25 mouse cellular contexts compared by ENCODE assay signal in the genomic region with DNA sequence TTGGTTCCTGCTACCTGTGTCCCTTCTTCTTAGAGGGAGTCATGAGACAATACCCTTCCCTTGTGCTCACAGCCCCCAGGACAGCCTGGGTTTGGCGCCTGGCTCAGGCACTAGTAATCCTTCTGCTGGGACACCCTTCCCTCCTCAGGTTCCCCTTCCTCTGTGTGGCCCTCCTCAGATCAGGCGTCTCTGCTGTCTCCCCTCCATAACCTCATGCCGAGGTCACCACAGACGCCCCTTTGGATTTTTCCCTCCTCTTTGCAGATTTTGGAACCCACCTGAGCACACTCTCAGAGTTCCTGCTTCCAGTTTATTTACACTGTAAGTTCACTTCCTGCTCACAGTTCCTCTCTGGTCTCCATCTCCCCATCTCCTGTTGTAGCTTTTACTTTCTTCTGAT.
"Had no signal": no experiment of that assay in that cellular context is flagged by ENCODE, and none has a peak within 500 bp of the region (broad histone marks: within the 10 kb centered on the region; RNA-seq: fewer than 3 reads in every experiment).

No protein-coding gene starts in this region.

- H3K9me3 ChIP-seq: heart, embryonic 10.5 days; heart, embryonic 12.5 days; hindbrain, embryonic 10.5 days; hindbrain, embryonic 12.5 days; intestine, embryonic 15.5 days; limb, embryonic 13.5 days; limb, embryonic 15.5 days; liver, embryonic 12.5 days had no signal

- H3K4me2 ChIP-seq: heart, embryonic 12.5 days; hindbrain, embryonic 12.5 days; hindbrain, embryonic 14.5 days; intestine, embryonic 15.5 days; limb, embryonic 13.5 days; limb, embryonic 15.5 days; liver, embryonic 12.5 days had no signal

- H3K9ac ChIP-seq: heart, embryonic 12.5 days; hindbrain, embryonic 12.5 days; hindbrain, embryonic 14.5 days; intestine, embryonic 15.5 days; limb, embryonic 13.5 days; limb, embryonic 15.5 days; liver, embryonic 12.5 days had no signal

- H3K4me1 ChIP-seq: intestine, embryonic 15.5 days had no signal

- DNase-seq: gastrocnemius, adult 2 months; gastrocnemius, postnatal 10 days; gastrocnemius, postnatal 36 days; heart, adult 2 months; heart, postnatal 10 days; heart, postnatal 4 days; kidney, adult 18-20 months; kidney, adult 8-10 months; kidney, postnatal 10 days; kidney, postnatal 25 days; kidney, postnatal 4 days; layer of hippocampus, postnatal 36 days; left cerebral cortex, postnatal 4 days had no signal

- ATAC-seq: hindbrain, embryonic 16.5 days; intestine, embryonic 15.5 days; intestine, postnatal 0 days; liver, embryonic 12.5 days had no signal

- H3K36me3 ChIP-seq: heart, embryonic 10.5 days; heart, embryonic 12.5 days; hindbrain, embryonic 10.5 days; hindbrain, embryonic 12.5 days; intestine, embryonic 15.5 days; limb, embryonic 13.5 days; limb, embryonic 15.5 days; liver, embryonic 12.5 days had no signal

- H3K27me3 ChIP-seq: heart, embryonic 12.5 days; hindbrain, embryonic 12.5 days; intestine, embryonic 15.5 days; limb, embryonic 13.5 days; limb, embryonic 15.5 days had no signal

- H3K27ac ChIP-seq: gastrocnemius, adult 2 months; heart, adult 2 months; heart, embryonic 10.5 days; hindbrain, embryonic 10.5 days; hindbrain, embryonic 12.5 days; hindbrain, embryonic 14.5 days; intestine, embryonic 15.5 days; layer of hippocampus, adult 2 months; limb, embryonic 13.5 days; limb, embryonic 15.5 days; liver, embryonic 12.5 days had no signal

- H3K4me3 ChIP-seq: gastrocnemius, adult 2 months; heart, adult 2 months; heart, embryonic 10.5 days; heart, embryonic 12.5 days; hindbrain, embryonic 10.5 days; hindbrain, embryonic 12.5 days; intestine, embryonic 15.5 days; layer of hippocampus, adult 2 months; limb, embryonic 13.5 days; limb, embryonic 15.5 days; liver, embryonic 12.5 days had no signal
